Comparison of ENCODE assay signal across 10 mouse cellular contexts in the genomic region with DNA sequence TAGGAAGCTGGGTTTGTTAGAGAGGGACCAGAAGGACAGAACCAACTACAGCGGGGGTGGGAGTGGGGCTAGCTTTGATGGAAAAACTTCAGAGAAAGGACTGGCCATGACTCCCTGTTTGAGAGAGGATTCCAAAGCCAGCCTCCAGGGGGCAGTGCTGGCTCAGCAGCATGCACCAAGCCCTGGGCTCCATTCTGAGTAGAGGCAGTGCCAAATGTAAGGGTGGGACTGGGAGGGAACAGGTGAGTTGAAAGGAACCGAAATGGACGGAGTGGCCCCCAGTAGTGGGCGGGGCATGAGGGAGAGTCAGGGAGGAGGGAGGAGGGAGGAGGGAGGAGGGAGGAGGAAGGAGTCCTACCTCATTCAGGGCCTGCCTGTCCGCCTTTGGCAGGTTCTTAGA. TPM values are rescaled to one million over a fixed set of nuclear protein-coding genes. Genes with fewer than 3 reads are reported as not detected.
A peak's percentile ranks its signal among the peaks of the same experiment; 100 is the strongest.
DNase-seq lines count a peak whose midpoint lies in the region; ATAC-seq and TF ChIP-seq lines count a peak whose summit lies in the region.
"Had no signal": no experiment of that assay in that cellular context is flagged by ENCODE, and none has a peak within 500 bp of the region (broad histone marks: within the 10 kb centered on the region; RNA-seq: fewer than 3 reads in every experiment).

No protein-coding gene starts in this region.

- H3K4me3 ChIP-seq in gastrocnemius, adult 2 months = no peak overlapping the region
- H3K4me3 ChIP-seq in testis, adult 2 months (ENCODE audit: control insufficient read depth, low read depth, low read length) = no peak overlapping the region
- H3K4me3 ChIP-seq in cerebellum, adult 2 months (replicated peaks; ENCODE audit: insufficient read depth, low read depth, low read length) = no peak overlapping the region
- no peak overlapping the region for H3K4me3 ChIP-seq in midbrain, embryonic 16.5 days (ENCODE audit: low read depth, low read length)
- H3K4me3 ChIP-seq: hindbrain, embryonic 15.5 days; myocyte had no signal

- TF ChIP-seq POLR2A in testis, adult 2 months (IDR thresholded peaks at IDR 0.05; ENCODE audit: control insufficient read depth, low read depth, low read length) = no peak
- no peak for TF ChIP-seq POLR2A in cerebellum, adult 2 months (IDR thresholded peaks at IDR 0.05; ENCODE audit: borderline replicate concordance, insufficient read depth, low read length)

- no peaks in the 10 kb centered on the region for H3K36me3 ChIP-seq in testis, adult 2 months (ENCODE audit: control insufficient read depth, insufficient read depth, low read length)
- peaks cover 28% of the 10 kb centered on the region for H3K36me3 ChIP-seq in midbrain, embryonic 16.5 days (ENCODE audit: control insufficient read depth, insufficient read depth, low read length)

- 21% methylated on average over 5 of the region's 5 CpGs for WGBS in cerebellum, adult 2 months
- 23% methylated on average over 4 of the region's 5 CpGs for WGBS in midbrain, embryonic 16.5 days

- DNase-seq in gastrocnemius, adult 2 months = no peak
- no peak for DNase-seq in gastrocnemius, postnatal 25 days
- DNase-seq in testis, postnatal 14 days (ENCODE audit: low spot score) = no peak
- DNase-seq in cerebellum, adult 2 months = peak; percentile 57 to 68
- DNase-seq in kidney, postnatal 14 days = peak; percentile 41
- DNase-seq in urinary bladder, adult 18-20 months (ENCODE audit: low spot score in 2 of 2) = no peak

- H3K9me3 ChIP-seq in midbrain, embryonic 16.5 days (replicated peaks; ENCODE audit: control insufficient read depth, low read length, poor library complexity, severe bottlenecking) = no peaks in the 10 kb centered on the region
- H3K9me3 ChIP-seq: hindbrain, embryonic 15.5 days had no signal

- no peak overlapping the region for H3K4me2 ChIP-seq in midbrain, embryonic 16.5 days (ENCODE audit: low read length)
- H3K4me2 ChIP-seq: hindbrain, embryonic 15.5 days had no signal

- no peak for ATAC-seq in midbrain, embryonic 16.5 days

- 0 out of 2 replicates have a peak overlapping the region, but pooled peaks have one; percentile 18 for H3K9ac ChIP-seq in midbrain, embryonic 16.5 days (ENCODE audit: low read depth, low read length)
- H3K9ac ChIP-seq: hindbrain, embryonic 15.5 days had no signal

- H3K27me3 ChIP-seq in testis, adult 2 months (ENCODE audit: control insufficient read depth, insufficient read depth, low read length) = no peaks in the 10 kb centered on the region
- no peaks in the 10 kb centered on the region for H3K27me3 ChIP-seq in cerebellum, adult 2 months (ENCODE audit: control insufficient read depth, insufficient read depth, low read length)
- H3K27me3 ChIP-seq in midbrain, embryonic 16.5 days (ENCODE audit: control insufficient read depth, insufficient read depth, low read depth, low read length) = no peaks in the 10 kb centered on the region
- H3K27me3 ChIP-seq: hindbrain, embryonic 15.5 days had no signal

- intact Hi-C loops in gastrocnemius, adult 2 months (cut with DNase I) = no loop called here

- H3K4me1 ChIP-seq in testis, adult 2 months (ENCODE audit: control insufficient read depth, insufficient read depth, low read length) = peaks cover 27% of the 10 kb centered on the region
- H3K4me1 ChIP-seq in cerebellum, adult 2 months (ENCODE audit: control insufficient read depth, insufficient read depth, low read length) = 0 out of 2 replicates have a peak, but pooled peaks cover 3% of the 10 kb centered on the region
- H3K4me1 ChIP-seq in midbrain, embryonic 16.5 days (ENCODE audit: control insufficient read depth, insufficient read depth, low read length) = peaks cover 19% of the 10 kb centered on the region

- H3K27ac ChIP-seq in gastrocnemius, adult 2 months = no peak overlapping the region
- H3K27ac ChIP-seq in testis, adult 2 months (ENCODE audit: control insufficient read depth, insufficient read depth, low read depth, low read length) = no peak overlapping the region
- H3K27ac ChIP-seq in cerebellum, adult 2 months (ENCODE audit: insufficient read depth, low read length) = no peak overlapping the region
- no peak overlapping the region for H3K27ac ChIP-seq in midbrain, embryonic 16.5 days (ENCODE audit: low read length)
- H3K27ac ChIP-seq: hindbrain, embryonic 15.5 days had no signal

- peak; percentile 58 for TF ChIP-seq CTCF in gastrocnemius, adult 2 months (IDR thresholded peaks at IDR 0.05)
- TF ChIP-seq CTCF in testis, adult 2 months (IDR thresholded peaks at IDR 0.05; ENCODE audit: control insufficient read depth, insufficient read depth, insufficient replicate concordance, low read depth, low read length) = peak; percentile 76
- TF ChIP-seq CTCF in cerebellum, adult 2 months (IDR thresholded peaks at IDR 0.05; ENCODE audit: borderline replicate concordance, insufficient read depth, low read depth, low read length) = peak; percentile 88

RNA-seq across cellular contexts. Expression of gene Aplp1, which starts 4.6 kb away (rescaled TPM):
- 1 to 10 TPM in 1 of 2 experiments, under 1 TPM in 1; 0.94 to 1.2 TPM for total RNA-seq in gastrocnemius, adult 2 months (2021)
- total RNA-seq in gastrocnemius, postnatal 25 days (2021) = under 1 TPM; 0.72 to 0.95 TPM
- 15.1 and 15.6 TPM in 2 replicates for polyA plus RNA-seq in testis, adult 2 months (2012; rRNA removed)
- polyA plus RNA-seq in cerebellum, adult 2 months (2012; rRNA removed) = 782 and 892 TPM in 2 replicates
- 761 and 788 TPM in 2 replicates for polyA plus RNA-seq in midbrain, embryonic 16.5 days (2015; fragmentation: Nextera tagmentation; extraction: Ambion mirVana)

RNA-seq across cellular contexts. Expression of gene Kirrel2, which starts 16.8 kb away (rescaled TPM):
- not detected for total RNA-seq in gastrocnemius, adult 2 months (2021)
- total RNA-seq in gastrocnemius, postnatal 25 days (2021) = not detected
- 0.31 TPM in 1 of 2 replicates, not detected in the other for polyA plus RNA-seq in testis, adult 2 months (2012; rRNA removed)
- polyA plus RNA-seq in cerebellum, adult 2 months (2012; rRNA removed) = 2.7 TPM in 2 replicates
- polyA plus RNA-seq in midbrain, embryonic 16.5 days (2015; fragmentation: Nextera tagmentation; extraction: Ambion mirVana) = 0.67 and 0.73 TPM in 2 replicates
- polyA plus RNA-seq: myocyte had no signal

RNA-seq across cellular contexts. Expression of gene Nphs1, which starts 17.4 kb away (rescaled TPM):
- total RNA-seq in gastrocnemius, adult 2 months (2021) = not detected
- total RNA-seq in gastrocnemius, postnatal 25 days (2021) = not detected
- polyA plus RNA-seq in testis, adult 2 months (2012; rRNA removed) = 0.07 and 0.12 TPM in 2 replicates
- polyA plus RNA-seq in cerebellum, adult 2 months (2012; rRNA removed) = 0.43 and 0.56 TPM in 2 replicates
- 0.46 and 0.50 TPM in 2 replicates for polyA plus RNA-seq in midbrain, embryonic 16.5 days (2015; fragmentation: Nextera tagmentation; extraction: Ambion mirVana)

RNA-seq across cellular contexts. Expression of gene Nfkbid, which starts 19.2 kb away (rescaled TPM):
- under 1 TPM; 0.11 to 0.13 TPM for total RNA-seq in gastrocnemius, adult 2 months (2021)
- total RNA-seq in gastrocnemius, postnatal 25 days (2021) = under 1 TPM in 1 of 2 experiments, not detected in 1; 0.27 TPM
- 0.36 and 0.52 TPM in 2 replicates for polyA plus RNA-seq in testis, adult 2 months (2012; rRNA removed)
- 5.1 and 5.4 TPM in 2 replicates for polyA plus RNA-seq in cerebellum, adult 2 months (2012; rRNA removed)
- polyA plus RNA-seq in midbrain, embryonic 16.5 days (2015; fragmentation: Nextera tagmentation; extraction: Ambion mirVana) = 2.7 and 2.9 TPM in 2 replicates

RNA-seq across cellular contexts. Expression of gene Hcst, which starts 21.0 kb away (rescaled TPM):
- total RNA-seq in gastrocnemius, adult 2 months (2021) = not detected
- not detected for total RNA-seq in gastrocnemius, postnatal 25 days (2021)
- 0.93 TPM in 1 of 2 replicates, not detected in the other for polyA plus RNA-seq in testis, adult 2 months (2012; rRNA removed)
- 0.34 and 0.84 TPM in 2 replicates for polyA plus RNA-seq in cerebellum, adult 2 months (2012; rRNA removed)
- not detected in 2 replicates for polyA plus RNA-seq in midbrain, embryonic 16.5 days (2015; fragmentation: Nextera tagmentation; extraction: Ambion mirVana)
- polyA plus RNA-seq: myocyte had no signal

Comparison
In these comparisons a context has a peak if more than half of its experiments do, and no peak if none do; other contexts are left out.
1. DNase-seq: peak in cerebellum, adult 2 months (2 of 2) and kidney, postnatal 14 days (single experiment); none in gastrocnemius, adult 2 months (single experiment), gastrocnemius, postnatal 25 days (single experiment), testis, postnatal 14 days (single experiment) and urinary bladder, adult 18-20 months (0 of 2).
2. RNA of gene Aplp1, which starts 4.6 kb away (polyA plus RNA-seq): 782 to 892 TPM in cerebellum, adult 2 months and 761 to 788 TPM in midbrain, embryonic 16.5 days; 15.1 to 15.6 TPM in testis, adult 2 months; every median in the first group is over 10 times any median in the second.
3. Peak in every context shown above with its lines, with median percentiles within 50 percentile points of each other: CTCF ChIP-seq.